Mouse (Mus musculus) granulocyte monocyte progenitor cell, adult 5-6 weeks (primary cell): ENCODE results near the gene Lpcat3. TPM values are rescaled to one million over a fixed set of nuclear protein-coding genes. Genes with fewer than 3 reads are reported as not detected.

Source experiments
- ATAC-seq: replicated peaks from 2 replicates; pipeline ENCODE4 v1.8.0; 2016; ENCODE audit warnings: mild to moderate bottlenecking, moderate TSS enrichment, inconsistent platforms; ENCODE audit not compliant: poor library complexity, severe bottlenecking
- total RNA-seq, 2 experiments: library from RNA; stranded (forward) in 1 of 2; stranded (reverse) in 1 of 2; fragments of 200-712, 200-1000 nt in 1 of 2; fragments of >200 nt in 1 of 2; fragmentation: Nextera tagmentation in 1 of 2; gene quantifications; 2 replicates each; pipeline ENCODE4 v1.2.3; 2014 to 2017

Gene Lpcat3
- total RNA-seq, 2 experiments from 2014 or later, result 23.1 to 38.3 TPM

DNA sequence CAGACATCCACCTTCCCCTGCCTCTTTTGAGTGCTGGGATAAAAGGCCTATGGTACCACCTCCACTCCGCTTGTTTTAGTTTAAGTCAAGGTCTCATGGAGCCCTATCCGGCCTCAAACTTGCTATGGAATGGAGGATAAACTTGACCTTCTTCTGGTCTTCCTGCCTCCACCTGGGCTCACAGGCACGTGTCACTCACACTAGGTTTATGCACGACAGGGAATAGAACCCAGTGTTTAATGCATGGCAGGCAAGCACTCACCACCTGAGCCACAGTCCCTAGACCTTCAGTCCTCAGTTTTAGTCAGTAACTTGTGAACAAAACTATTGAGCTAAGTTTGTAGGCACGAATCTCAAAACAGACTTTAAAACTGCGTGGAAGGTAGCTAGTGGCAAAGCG, 68.2 kb downstream of the Lpcat3 start:
- no peak for ATAC-seq

DNA sequence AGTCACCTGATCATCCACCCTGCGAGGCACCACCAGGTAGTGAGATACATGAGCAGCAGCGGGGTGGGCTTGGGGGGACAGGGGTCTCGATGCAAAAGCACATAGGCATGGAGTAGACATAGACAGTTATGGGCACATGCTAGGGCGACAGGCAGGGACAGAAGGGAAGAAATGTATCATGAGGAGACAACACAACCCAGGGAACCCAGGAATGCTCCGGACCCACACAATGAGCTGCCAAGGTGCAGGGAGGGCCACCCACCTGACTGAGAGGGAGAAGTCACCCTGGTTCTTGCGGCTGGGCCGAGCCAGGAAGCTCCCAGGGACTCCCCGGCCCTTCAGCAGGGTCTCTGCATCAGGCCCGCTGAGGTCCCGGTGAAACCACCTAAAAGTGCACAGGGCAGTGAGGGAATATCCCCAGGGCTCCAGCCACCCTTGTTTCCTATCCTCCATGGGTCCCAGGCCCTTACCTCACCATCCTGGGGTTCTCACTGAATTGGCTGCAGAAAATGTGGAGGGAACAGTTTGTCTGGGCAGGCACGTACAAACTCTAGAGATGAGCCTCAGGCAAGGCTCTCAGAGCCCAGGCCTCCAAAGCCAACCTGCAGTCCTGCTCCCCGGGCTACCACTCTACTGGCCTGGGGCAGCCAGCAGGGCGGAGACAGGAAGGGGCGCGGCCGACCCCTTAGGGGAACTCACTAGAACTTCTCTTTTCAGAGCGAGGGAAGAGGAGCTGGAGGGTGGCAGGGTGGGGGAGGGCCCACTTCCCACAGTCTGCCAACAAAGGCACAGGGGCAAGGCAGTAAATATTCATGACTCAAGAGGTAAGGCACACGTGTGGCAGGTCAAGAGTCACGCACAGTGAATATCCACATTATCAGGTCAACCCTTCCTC, 69.9 kb downstream of the Lpcat3 start:
- peak; percentile 83 for ATAC-seq

DNA sequence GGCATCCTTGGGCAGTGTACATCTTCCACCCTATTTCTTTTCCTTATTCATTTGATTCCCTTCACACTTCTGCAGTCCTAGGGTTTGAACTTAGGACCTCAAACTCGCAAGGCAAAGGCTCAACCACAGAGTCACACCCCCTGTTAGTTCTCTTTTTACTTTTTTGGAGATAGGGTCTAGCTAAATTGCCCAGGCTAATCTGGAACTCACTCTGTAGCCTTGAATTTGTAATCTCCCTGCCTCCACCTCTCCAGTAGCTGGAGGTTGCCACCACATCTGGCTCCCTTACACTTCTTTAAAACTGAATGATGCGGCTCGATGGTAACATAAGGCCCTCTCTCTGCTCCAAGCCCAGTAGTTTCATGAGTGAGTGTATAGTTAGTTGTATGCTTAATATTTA, 71.6 kb downstream of the Lpcat3 start:
- ATAC-seq, result no peak

DNA sequence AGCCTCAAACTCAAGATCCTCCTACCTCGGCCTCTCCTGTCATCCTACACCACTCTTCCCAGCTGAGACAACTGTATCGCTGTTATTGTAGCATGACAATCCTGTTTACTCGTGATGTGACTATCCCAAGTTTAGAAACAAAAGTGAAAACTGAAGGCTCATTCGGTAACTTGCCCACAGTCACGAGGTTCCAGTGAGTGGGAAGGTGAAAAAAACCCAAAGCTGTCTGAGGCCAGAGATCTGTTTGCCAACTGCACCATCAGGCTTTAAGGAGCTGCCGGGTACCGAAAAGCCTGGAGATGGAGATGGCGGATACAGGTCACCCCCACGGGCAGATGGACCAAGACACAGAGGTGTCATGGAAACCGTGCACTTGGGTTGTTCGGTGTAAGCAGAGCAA, 74.2 kb downstream of the Lpcat3 start:
- no peak for ATAC-seq

DNA sequence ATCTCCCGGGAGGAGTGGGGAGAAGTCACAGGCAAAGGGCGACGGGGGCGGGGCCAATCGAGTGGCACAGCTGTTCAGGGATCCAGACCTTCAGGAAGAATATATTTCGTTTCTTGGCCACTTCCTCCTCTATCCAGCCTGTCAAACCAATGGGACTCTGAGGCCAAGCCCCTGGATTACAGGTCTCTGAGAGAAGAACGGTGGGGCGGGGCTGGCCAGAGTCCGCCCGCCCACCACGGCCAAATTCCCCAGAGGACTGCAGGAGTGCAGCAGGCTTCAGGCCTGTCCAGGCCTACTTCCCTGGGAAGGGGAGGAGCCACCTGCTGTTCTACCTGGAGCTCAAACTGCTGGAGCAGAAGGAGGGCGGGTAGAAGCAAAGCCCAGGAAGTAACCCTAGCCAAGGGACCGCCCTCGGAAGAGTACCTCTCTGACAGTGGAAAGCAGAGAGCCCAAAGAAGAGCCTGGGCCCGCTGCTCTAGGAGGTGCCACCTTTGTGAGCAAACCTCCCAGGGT, 75.7 kb downstream of the Lpcat3 start, which contains the start of gene Ptpn6:
Gene Ptpn6 (minus strand): TSS at position 204 of the 513 bp plus-strand sequence.
- ATAC-seq, result peak; percentile 49

DNA sequence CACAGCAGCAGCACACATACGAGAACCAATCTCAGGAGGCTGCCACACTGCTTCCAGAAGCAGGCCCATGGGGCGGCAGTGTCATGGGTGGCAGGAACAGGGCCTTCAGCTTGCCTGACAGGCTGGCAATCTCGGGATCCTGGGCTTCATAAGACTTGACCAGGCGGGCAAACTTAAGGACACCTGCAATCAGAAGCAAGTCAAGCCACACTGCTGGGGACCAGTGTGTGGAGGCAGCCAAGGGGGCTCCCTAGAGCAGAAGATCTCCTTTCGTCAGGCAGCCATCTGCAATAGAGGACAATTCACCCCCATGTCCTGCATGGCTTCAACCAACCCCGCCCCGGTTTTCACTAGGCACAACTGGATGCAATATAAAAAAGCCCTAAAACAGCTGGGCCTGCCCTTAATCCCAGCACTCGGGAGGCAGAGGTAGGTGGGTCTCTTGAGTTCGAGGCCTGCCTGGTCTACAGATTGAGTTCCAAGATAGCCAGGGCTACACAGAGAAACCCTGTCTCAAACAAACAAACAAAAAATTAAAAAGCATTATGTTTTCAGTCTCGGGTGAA, 76.5 kb downstream of the Lpcat3 start:
- no peak for ATAC-seq

DNA sequence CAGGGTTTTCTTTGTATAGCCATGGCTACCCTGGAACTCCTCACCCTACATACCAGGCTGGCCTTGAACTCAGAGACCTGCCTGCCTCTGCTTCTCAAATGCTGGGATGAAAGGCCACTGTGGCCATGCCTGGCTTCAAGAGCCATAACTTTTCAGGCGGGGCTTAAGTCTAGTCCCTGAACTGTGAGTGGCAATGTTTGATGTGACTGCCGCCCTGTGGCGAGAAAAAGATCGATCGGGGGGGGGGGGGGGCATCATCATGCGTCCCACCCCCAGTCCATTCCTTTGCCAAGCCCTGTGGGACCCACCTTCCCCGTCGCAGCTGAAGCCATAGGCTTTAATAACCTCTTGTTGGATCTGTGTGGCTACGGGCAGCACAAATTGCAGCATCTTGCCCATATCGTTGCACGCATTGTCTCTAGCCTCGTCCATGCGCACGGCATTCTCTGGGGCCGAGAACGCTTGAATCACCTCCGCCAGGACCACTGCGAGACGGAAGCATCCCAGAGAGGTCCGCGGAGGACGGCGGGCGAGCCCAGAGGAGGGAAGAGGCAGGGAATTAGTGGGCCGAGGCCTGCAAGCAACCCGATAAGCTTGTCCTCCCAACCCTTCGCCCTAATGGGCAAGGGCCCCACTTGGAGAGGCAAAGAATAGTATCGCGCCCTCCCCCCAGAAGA, 77.5 kb downstream of the Lpcat3 start:
- no peak; the same call in none of the 2 replicates for ATAC-seq

DNA sequence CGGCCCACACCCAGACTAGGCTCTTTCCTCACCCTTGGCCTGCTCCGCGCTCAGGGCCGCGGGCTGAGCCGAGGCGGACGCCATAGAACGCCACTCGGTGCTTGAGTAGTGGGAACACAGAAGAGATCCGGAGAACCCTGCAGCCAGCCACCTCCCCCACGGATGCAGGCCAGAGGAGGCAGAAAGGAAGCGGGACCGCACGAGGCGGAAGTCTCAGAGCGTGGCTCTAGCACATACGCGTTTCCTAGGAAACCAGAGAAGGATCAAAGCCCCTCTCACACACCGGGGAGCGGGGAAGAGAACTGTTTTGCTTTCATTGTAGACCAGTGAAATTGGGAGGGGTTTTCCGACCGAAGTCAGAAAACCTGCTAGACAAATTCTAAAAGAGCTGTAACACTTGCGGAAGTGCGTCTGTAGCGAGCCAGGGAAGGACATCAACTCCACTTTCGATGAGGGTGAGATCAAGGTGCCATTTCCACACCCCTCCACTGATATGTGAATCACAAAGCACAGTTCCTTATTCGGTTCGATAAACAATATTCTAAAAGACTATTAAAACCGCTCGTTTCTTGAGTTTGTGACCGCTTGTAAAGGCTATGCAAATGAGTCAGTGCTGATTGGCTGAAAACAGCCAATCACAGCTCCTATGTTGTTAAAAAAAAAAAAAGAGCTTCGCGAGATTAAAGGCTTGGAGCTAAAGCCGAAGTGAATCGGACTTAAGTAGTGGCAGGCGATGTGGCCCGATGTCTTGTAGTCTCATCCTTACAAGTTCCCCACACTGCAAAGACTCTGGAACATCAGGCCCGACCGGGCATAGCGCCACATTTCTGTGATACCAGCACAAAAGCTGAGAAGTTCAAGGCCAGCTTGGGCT, 78.3 kb downstream of the Lpcat3 start, which contains the start of gene Grcc10:
Gene Grcc10 (minus strand): TSS at position 487 of the 874 bp plus-strand sequence.
- peak; percentile 58 for ATAC-seq

DNA sequence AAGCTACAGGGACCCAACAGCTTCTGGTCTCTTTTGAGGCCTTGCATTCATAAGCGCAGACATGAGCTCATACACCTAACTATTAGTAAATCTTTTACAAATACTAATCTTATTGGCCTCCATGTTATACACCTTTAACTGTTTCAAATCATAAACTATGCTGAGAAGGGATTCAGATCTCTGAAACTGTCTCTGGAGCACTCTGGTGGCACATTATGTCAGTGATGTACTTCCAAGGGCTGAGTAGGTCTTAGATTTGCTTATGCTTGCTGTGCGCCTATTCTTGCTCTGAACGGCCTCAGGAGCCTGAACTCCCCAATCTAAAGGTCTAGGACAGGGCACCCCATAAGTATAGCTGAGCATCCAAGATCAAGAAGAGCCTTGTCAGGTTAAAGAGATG, 79.0 kb downstream of the Lpcat3 start:
- no peak for ATAC-seq

DNA sequence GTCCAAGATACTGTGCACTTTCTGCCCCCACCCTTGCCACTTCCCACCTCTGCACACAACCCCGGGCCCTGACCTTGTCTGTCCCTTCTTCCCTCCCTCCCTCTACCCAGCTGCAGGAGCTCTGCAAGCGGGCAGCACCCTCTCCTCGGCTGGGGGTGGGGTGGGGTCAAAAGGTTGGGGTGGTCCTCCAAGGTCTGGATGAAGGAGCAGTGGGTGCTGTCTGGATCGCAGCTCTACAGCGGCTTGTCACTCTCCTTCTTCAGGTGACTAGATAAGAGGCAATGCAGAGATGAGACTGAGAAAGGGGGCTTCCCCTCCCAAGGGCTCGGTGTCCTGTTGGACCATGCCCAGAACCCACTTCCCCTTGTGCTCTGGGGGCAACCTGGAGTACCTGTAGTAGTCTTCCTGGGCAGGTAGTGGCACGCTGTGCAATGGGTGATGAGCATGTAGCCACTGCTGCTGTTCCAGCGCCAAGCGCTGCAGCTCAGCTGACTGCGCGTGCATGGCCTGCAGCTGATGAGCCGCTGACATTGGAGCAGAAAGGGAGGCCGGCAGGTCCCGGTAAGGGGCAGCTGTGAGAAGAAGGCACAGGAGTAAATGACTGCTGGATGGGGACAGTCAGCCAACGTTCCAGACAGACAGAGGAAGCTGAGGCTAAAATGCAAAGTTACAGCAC, 80.2 kb downstream of the Lpcat3 start:
- no peak for ATAC-seq

DNA sequence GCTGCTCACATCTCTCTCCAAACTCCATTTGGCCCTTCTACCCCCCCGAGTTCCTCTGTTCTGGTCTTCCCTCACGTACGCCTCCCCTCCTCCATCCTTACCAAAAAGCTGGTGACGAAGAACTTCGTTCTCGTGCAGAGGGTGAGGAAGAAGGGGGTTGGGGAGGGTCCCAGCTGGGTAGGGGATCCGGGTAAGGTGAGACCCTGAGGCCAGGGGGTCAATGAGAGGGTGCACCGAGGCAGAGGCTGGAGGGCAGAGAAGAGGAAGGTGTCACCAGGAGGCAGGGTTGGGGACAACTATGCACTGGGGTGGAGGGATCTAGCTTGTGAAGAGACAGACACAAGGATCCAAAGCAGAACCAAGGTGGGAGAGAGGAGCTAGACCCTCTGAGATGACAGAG, 80.8 kb downstream of the Lpcat3 start:
- no peak for ATAC-seq

DNA sequence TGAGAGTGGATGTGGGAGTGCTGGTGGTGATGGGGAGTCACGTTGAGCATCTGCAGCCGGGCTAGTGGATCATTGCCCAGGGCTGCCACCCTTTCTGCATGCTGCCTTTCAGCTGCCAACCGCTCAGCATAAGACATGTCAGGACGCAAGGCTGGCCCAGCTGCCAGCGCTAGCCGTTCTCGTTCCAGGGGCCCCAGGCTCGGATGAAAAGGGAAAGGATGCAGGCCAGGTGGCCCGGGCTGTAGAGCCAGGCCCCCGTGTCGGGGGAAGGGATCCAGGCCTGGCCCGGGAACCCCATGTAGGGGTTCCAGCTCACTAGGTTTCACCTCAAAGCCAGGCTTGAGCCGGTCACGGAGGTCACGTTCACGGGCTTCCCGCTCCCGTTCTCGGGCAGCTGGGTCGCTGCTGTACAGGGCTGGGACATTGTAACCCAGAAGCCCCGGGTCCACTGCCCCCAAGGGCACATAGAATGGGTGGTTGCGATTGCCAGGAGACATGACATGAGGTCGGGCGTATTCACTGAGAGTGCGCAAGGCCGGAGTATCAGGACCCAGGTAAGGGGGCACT, 82.0 kb downstream of the Lpcat3 start:
- no peak for ATAC-seq

DNA sequence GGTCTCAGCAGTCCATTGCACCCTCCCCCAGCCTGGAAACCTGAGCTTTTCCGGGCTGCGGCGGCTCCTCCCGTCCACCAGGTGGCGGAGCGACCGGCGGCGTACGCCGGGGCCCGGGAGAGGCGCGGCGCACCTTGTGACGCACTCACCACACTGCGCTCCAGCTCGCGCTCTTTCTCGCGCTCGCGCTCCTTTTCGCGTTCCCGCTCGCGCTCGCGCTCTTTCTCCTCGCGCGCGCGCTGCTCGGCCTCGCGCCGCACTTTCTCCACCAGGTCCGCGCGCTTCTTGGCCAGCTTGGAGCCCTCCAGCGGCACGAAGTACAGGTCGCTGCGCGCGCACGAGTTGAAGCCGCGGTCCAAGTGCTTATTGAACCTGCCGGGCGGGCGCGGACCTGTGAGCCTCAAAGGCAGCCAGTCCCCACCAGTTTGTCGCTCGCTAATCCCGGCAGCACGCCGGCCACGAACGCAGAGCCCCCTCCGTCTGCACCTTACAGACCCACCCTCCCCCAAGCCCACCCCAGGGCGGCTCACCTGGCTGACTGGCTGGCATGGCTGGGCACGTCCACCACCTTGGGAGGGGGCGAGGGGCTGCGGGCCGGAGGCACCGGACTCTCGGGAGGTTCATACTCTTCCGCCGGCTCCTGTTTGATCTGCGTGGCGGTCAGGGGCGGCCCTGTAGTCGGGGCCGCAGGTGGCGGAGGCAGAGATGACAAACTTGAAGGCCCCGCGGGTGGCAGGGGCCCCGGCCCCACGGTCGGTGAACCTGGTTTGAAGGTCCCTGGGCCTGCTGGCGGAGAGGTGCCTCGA, 82.9 kb downstream of the Lpcat3 start:
- ATAC-seq, result peak; percentile 67

DNA sequence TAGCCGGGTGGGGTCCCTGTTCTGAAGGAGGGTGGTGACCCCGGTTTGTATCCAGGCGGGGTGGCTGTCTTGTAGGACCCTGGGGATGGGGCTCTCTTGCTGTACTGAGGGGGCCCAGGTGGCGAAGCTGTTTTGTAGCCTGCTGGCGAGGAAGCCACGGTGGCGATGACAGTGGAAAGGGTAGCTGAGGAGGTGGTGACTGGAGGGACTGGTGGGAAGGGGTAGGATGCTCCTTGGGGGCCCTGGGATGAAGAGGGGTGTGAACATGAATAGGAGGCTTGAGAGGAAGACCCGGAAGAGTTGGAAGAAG, 83.4 kb downstream of the Lpcat3 start:
- no peak for ATAC-seq

DNA sequence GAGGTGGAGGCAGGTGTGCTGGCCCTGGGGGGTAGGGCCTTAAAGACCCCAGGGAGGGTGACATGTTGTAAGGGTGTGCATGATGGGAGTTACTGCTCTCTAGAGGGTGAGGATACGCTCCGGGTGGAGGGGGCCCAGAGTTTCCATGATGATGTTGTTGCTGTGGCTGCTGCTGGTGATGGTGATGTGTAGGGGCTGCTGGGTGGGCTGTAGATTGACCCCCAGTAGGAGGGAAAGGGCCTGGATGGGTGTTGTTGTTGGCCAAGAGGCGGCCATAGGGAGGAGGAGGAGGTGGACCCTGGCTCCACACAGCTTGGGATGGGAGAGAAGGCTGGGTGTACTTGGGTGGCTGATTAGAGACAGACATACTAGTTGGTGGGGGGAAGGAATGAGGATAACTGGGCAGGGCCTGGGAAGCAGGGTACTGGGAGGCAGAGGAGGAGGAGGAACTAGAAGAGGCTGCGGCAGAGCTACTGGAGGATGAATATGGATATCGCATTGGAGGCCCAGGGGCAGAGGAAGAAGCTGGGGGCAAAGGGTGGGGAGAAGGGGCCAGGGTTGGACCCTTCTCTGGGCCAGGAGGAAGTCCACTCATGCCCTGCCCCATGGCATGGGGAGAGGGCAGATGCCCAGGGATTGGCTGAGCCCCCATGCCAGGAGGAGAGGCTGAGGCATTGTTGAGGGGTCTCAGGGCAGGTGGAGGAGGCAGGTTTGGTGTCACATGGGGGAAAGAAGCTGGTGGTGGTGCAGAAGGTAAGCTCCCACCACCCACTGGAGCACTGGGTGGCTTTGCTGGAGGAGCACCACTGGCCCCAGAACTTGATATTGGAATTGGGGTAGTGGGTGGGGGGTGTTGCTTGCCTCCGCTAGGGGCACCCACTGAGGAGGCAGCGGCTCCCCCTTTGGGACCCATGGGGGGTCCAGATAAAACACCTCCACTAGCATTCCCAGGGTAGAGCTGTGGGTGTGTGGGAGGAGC, 84.1 kb downstream of the Lpcat3 start:
- ATAC-seq, result no peak

DNA sequence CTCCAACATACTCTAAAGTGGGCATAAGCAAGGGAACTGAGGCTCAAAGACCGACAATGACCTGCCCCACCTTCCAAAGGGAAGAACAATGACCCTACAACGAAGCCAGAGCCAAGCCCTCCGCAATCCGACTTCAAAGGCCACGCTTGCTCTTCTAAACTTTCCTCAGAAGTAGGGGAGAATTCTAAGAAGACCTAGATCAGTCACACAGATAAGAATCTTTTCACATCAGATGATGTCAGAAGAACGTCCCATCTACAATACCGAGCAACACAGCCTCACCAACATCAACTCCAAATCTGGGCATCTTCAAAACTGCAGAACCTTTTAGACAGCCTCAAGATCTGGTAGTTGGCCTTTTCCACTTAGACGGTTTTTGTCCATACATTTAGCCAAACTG, 87.6 kb downstream of the Lpcat3 start:
- no peak for ATAC-seq

DNA sequence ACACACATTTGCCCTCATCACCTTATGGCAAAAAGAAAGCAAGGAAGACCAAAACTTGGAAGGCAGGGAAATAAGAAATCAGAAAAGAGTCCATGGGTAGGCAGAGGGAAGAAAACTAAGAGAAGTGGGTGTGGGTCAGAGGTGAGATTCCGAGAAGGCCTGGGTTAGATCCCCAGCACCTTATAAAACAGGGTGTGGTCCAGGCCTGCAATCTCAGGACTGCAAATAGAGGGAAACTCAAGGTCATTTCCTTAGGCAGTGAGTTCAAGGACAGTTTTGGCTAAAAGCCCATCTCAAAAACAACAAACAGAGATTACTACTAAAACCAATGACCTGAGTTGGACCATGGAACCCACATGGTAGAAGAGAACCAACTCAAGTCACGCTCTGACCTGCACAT, 91.0 kb downstream of the Lpcat3 start:
- ATAC-seq, result no peak
